Mouse (Mus musculus) NIH3T3 (cell line): ENCODE measurements at regions not wholly inside any gene's neighbourhood (a gene's known extent, or its start where the extent isn't known, plus 50 kb on each side); places are given as distances from the start of the nearest gene placed in this dataset.
A peak's percentile ranks its signal among the peaks of the same experiment; 100 is the strongest.

ENCODE experiments used
- DNase-seq: peaks from one replicate; pipeline ENCODE4 v3.0.0-alpha.2; 2012; ENCODE audit warnings: low read depth

DNA sequence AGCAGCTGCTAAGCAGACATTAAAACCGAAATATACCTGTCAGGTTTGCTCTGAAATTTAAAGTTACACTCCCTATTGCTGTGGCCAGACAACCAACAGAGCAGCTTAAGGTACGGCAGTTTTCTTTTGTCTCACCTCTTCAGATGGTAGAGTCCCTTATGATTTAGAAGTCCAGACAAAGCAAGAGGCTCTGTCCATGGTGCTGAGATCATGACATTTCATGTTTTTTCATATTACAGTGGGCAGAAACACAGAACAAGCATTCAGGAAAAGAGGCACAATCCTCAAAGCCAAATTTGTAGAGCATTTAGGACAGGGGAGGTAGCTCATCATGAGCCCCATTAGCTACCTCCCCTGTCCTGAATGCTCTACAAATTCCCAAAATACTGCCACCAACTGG, 620.0 kb downstream of the Dnah5 start:
- peak; percentile 27 for DNase-seq

DNA sequence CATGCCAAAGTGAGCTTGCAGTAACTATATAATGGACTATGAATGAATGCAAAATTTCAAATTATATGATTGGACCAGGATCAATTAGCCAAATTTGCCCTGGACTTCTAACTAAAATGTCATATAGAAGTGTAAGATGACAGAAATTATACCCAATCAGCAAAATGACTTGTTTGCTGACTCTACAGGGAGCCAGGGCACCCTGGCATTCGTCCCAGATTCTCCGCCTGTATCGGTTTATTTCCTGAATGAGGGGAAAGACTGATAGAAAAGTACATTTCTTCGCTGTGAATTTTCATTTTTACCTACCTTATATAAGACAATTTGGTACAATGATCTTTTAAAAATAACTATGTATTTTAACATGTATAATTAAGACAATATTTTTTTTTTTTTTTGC, 631.3 kb downstream of the Dnah5 start:
- no peak for DNase-seq

DNA sequence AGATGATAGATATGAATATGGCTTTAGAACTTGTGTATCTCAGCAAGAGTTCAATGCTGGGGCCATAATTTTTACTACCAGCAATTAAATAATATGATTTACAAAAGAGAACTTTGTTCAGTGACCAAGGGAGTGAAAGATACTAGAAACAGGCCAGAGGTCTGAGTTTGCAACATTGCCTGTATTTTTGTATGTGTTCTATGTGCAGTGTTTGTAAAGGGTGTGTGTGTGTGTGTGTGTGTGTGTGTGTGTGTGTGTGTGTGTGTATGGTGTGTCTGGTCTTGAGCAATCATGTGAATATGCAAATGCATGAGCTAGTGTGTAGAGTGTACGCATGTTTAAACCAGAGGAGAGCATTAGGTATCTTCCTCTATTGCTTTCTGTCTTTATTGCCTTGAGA, 636.8 kb downstream of the Dnah5 start:
- no peak for DNase-seq

DNA sequence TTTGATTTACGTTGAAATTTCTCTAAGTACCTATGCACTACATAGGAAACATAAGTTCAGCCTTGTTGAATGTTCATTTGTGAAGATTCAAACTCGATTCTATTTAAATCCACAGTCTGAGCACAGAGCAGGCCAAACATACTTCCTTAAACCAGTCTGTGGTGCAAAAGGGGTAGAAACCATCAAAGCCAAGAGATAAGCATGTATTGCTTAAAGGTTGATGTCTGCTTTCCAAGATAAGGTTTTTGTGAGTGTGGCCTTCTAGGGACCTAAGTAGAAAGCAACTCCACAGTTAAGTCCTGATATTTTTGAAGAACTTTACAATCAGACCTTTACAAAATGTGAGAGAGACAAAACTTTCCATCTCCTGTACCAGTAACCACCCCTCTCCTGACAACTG, 652.9 kb downstream of the Dnah5 start:
- no peak for DNase-seq

DNA sequence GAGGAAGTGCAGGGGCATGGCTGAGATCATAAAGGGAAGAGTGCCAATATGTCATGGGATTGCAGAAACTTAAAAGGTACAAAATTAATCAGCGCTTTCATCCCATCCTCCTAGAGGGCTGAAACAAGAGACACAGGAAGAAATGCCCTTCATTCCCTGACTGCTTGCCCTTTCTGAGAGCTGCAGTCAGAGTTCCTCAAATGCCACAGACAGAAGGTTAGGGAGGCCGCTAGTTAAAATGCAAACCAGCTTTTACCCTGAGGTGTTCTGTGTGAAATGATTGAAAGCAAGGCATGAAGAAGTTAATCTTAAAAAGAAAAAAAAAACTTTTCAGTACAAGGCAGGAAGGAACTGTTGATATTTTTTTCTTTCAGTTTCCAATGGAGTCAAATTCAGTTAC, 654.6 kb downstream of the Dnah5 start:
- no peak for DNase-seq

DNA sequence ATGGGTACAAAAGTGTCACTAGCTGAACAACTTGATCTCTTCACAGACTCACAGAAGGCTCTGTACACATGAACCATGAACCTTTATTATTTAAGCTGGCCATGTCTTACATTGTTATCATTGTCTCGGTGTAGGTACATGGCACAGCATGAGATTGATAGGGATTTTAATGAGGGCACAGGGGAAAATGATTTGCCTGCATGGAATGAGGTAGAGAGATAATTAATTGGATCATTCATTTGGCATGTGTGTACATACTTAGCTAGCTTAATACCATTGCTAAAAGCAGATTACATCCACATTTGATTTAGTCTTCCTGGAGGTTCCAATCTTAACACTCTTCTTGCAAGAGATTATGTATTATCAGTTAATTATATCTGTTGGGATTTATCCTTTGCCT, 660.5 kb downstream of the Dnah5 start:
- DNase-seq = no peak

DNA sequence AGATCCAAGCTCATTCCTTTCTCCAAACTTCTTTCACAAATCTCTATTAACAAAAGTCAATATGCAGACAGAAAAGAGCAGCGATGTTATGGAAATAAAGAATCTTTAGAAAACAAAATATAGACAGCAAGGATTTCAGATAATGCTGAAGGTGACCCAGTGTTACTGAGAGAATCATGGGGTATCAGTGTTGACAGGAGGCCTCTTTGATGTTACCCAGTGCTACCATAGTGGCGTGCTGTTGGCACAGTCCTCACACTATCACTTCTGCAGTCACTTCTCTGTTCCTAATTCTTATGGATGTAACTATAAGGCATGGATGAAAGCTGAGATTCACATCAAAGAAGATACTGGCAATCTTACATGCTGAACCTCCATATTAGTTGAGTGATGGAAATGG, 661.4 kb downstream of the Dnah5 start:
- DNase-seq = no peak

DNA sequence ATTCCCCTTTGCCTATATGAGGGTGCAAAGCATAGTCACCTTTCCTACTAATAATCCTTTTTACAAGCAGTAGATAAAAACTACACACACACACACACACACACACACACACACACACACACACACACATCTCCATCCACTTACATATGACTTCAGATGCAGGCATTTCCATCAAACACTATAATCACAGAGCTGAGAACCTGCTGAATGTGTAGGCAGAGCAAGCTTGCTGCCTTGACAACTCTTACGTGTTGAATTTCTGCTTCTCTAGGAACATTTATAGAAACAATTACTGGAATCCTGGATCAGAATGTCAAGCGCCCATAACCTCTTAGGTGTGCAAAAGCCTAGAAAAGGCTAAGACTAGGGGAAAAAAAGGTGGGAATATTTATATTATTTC, 669.4 kb downstream of the Dnah5 start:
- DNase-seq = no peak

DNA sequence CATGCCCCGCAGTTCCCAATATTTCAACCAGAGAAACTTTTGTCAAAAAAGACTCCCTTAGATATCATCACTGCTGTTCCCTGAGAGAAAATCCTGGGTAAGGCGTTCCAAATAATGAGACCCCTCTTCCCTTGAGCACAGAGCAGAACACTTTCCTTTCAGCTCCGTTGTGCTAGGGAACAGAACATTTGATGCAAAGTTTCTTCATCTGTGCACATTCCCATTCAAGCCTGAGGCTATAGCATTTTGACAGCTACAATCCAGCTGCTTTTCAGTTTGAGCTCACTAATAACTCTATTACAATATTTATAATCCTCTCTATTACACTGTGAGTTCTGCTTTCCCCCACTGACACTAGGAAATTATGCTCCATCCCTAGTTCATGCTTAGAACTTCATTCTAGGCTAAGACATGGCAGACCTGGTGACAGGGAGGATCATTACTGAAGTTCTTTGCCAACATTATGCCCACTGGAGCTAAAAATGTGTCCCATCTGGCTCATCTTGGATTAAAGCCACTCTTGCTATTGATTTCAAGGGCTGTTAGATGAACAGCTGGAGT, 692.8 kb downstream of the Dnah5 start:
- DNase-seq = no peak

DNA sequence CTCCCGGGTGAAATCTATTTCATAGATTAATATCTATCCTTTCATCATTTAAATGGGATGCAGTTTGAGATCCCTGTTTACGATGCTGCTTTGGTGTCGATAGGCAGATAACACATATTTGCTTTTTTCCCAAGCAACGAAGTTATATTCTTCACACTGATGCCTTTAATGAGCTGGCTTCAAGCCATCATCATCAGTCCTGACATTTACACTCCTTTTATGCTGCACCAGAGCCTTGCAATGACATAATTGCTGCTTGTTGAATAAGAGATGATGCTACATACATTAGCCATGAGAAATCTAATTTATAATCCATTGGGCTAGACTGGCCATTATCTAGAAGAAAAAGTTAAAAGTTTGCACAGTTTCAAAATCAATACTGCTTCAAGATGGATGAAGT, 718.9 kb downstream of the Dnah5 start:
- DNase-seq = no peak

DNA sequence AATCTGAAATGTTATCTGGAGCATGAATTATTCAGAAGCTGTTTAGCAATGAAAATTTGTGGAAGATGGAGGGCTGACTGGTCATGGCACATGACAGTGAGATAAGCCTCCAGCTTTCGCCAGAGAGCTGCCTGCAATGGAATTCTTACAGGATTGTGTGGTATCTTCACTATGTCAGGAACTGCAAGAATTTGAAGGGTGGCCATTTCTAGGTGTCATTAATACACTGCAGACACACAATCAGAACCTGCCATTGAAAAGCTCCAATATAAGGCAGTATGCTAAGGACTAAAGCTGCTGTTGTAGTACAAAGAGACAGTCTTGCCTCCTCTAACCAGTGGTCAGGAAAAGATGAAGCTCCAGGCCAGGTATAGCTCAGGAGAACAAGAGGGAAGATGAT, 744.7 kb downstream of the Dnah5 start:
- no peak for DNase-seq
